Mouse (Mus musculus): ENCODE results near the gene Adipor2.

- TF ChIP-seq CTCF (IDR thresholded peaks at IDR 0.05; ENCODE audit: extremely low read depth, insufficient read depth, low read length) (no peak), POLR2A (IDR thresholded peaks at IDR 0.05; ENCODE audit: extremely low read depth, insufficient read depth, low read length) (no peak)
These were observed 1.1 kb upstream of the Adipor2 start for GRCm38 (mm10) chr6:119418392-119419251.

Data from cortical plate, adult 2 months (tissue).